Mouse (Mus musculus) olfactory bulb, adult 2 months (tissue): ENCODE results near the gene Ccdc62.

Source experiments
- CTCF ChIP-seq: fragments of 200-500 bp; IDR thresholded peaks from 2 replicates; pipeline ENCODE4 v1.5.1; 2012; ENCODE audit warnings: low read depth, mild to moderate bottlenecking, low read length, moderate library complexity; ENCODE audit not compliant: insufficient read depth
- POLR2A ChIP-seq: fragments of 200-500 bp; IDR thresholded peaks from 2 replicates; pipeline ENCODE4 v1.6.1; 2012; ENCODE audit warnings: mild to moderate bottlenecking, low read depth, low read length, moderate library complexity; ENCODE audit not compliant: insufficient read depth

DNA sequence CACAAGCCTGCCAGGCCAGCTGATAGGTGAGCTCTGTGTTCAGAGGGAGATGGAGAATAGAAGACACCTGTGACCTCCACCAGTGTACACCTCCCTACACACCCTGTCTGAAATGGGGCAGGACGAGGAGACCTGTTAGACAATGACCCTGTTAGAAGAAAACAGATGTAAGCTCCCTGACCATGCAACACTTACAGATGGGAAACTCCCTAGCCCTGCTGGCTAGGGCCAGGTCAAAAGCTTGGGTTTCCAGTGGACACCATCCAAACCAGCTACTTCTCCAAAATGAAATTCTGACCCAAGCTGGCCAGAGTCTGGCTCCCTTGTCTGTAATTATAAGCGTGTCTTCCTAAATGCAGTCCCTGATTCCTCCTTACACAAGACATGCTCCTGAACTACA, 85.2 kb downstream of the Ccdc62 start:
- no peak for TF ChIP-seq POLR2A
- TF ChIP-seq CTCF: no peak
